Mouse (Mus musculus) brain, embryonic 14.5 days (tissue): ENCODE measurements around the gene Gm48551.

ENCODE experiments used
- CTCF ChIP-seq: fragments of 200-500 bp; IDR thresholded peaks from 2 replicates; pipeline ENCODE4 v1.5.1; 2012; ENCODE audit warnings: inconsistent platforms, mild to moderate bottlenecking, moderate library complexity, borderline replicate concordance; ENCODE audit not compliant: insufficient read depth, insufficient read length; ENCODE audit errors: extremely low read depth
- POLR2A ChIP-seq: fragments of 200-500 bp; IDR thresholded peaks from 2 replicates; pipeline ENCODE4 v1.6.1; 2012; ENCODE audit warnings: mild to moderate bottlenecking, inconsistent platforms, borderline replicate concordance; ENCODE audit not compliant: poor library complexity, insufficient read depth, insufficient read length, severe bottlenecking; ENCODE audit errors: extremely low read depth

- TF ChIP-seq CTCF (no peak), POLR2A (no peak)
Measured at GRCm38 (mm10) chr10:81410350-81410749, 26.1 kb downstream of the Gm48551 start.
